Mouse (Mus musculus) forebrain, embryonic 16.5 days (tissue): ENCODE results near the gene Fam83c. TPM values are rescaled to one million over a fixed set of nuclear protein-coding genes. Genes with fewer than 3 reads are reported as not detected.

ENCODE experiments used
- ATAC-seq: fragments of 200-750 bp; cut with Nextera tagmentation; 2 replicates; pipeline ENCODE4 v1.8.0; 2017; ENCODE audit warnings: mild to moderate bottlenecking, moderate library complexity
- H3K27ac ChIP-seq: fragments of 300-500 bp; sonication (generic); 2 replicates; pipeline ENCODE4 v1.5.1; 2014; ENCODE audit warnings: low read length, control low read depth
- H3K27me3 ChIP-seq: fragments of 300-500 bp; sonication (generic); replicated peaks from 2 replicates; pipeline ENCODE4 v1.6.1; 2014; ENCODE audit warnings: low read length; ENCODE audit not compliant: control insufficient read depth, insufficient read depth
- H3K36me3 ChIP-seq: fragments of 300-500 bp; sonication (generic); 2 replicates; pipeline ENCODE4 v1.6.1; 2014; ENCODE audit not compliant: control insufficient read depth, insufficient read depth
- H3K4me1 ChIP-seq: fragments of 300-500 bp; sonication (generic); replicated peaks from 2 replicates; pipeline ENCODE4 v1.6.1; 2014; ENCODE audit warnings: low read length; ENCODE audit not compliant: control insufficient read depth, insufficient read depth
- H3K4me2 ChIP-seq: fragments of 300-500 bp; sonication (generic); 2 replicates; pipeline ENCODE4 v1.6.1; 2014; ENCODE audit warnings: mild to moderate bottlenecking, low read length, control low read depth
- H3K4me3 ChIP-seq: fragments of 300-500 bp; sonication (generic); replicated peaks from 2 replicates; pipeline ENCODE4 v1.5.1; 2014; ENCODE audit warnings: mild to moderate bottlenecking, low read length, control low read depth
- H3K9ac ChIP-seq: fragments of 300-500 bp; sonication (generic); replicated peaks from 2 replicates; pipeline ENCODE4 v1.6.1; 2014; ENCODE audit warnings: low read depth, low read length, control low read depth
- H3K9me3 ChIP-seq: fragments of 300-500 bp; sonication (generic); 2 replicates; pipeline ENCODE4 v1.6.1; 2016; ENCODE audit warnings: low read length; ENCODE audit not compliant: control insufficient read depth
- WGBS: fragments of 180-500 bp; shearing (Covaris S2); extraction: QIAGEN DNeasy Blood & Tissue Kit; methylation state at CpG from one replicate; pipeline ENCODE4 v1.1.7; 2014; 5-methylcytosine and 5-hydroxymethylcytosine counted together
- polyA plus RNA-seq: library from polyadenylated mRNA; unstranded; fragments of >200 nt; fragmentation: Nextera tagmentation; extraction: Ambion mirVana; gene quantifications from 2 replicates; pipeline ENCODE4 v1.2.1, GENCODE M21; 2015

Gene Fam83c
- polyA plus RNA-seq, 1 experiment from 2014 or later, result 0.70 TPM

DNA sequence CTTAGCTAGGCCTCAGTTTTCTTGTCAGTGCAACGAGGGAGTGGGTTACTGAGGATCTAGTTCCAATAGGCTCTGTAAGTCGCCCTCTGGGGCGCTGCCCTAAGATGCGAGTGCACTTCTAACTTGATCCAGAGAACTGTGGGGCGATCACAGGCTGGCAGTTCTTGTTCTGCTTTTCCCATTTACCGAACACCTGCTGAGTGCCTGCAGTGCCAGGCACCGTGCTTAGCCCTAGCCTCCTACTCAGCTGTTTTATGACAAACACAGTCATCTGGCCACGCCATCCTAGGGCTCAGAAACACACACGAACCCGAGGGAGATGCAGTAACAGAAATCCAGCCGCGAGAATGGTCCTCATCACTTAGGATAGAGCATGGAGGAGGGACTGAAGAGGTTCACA is 41.8 kb downstream of the Fam83c start:
- Histone ChIP-seq H3K36me3 (0 out of 2 replicates have a peak, but pooled peaks cover 3% of the 10 kb centered on the region), H3K27ac (no peak overlapping the region), H3K27me3 (no peaks in the 10 kb centered on the region), H3K4me3 (no peak overlapping the region), H3K4me2 (no peak overlapping the region), H3K9ac (no peak overlapping the region), H3K9me3 (no peaks in the 10 kb centered on the region), H3K4me1 (peaks cover 6% of the 10 kb centered on the region; the same call in 1 of the 2 replicates)
- no peak for ATAC-seq
- WGBS, result 25% methylated on average over 12 of the region's 12 CpGs

DNA sequence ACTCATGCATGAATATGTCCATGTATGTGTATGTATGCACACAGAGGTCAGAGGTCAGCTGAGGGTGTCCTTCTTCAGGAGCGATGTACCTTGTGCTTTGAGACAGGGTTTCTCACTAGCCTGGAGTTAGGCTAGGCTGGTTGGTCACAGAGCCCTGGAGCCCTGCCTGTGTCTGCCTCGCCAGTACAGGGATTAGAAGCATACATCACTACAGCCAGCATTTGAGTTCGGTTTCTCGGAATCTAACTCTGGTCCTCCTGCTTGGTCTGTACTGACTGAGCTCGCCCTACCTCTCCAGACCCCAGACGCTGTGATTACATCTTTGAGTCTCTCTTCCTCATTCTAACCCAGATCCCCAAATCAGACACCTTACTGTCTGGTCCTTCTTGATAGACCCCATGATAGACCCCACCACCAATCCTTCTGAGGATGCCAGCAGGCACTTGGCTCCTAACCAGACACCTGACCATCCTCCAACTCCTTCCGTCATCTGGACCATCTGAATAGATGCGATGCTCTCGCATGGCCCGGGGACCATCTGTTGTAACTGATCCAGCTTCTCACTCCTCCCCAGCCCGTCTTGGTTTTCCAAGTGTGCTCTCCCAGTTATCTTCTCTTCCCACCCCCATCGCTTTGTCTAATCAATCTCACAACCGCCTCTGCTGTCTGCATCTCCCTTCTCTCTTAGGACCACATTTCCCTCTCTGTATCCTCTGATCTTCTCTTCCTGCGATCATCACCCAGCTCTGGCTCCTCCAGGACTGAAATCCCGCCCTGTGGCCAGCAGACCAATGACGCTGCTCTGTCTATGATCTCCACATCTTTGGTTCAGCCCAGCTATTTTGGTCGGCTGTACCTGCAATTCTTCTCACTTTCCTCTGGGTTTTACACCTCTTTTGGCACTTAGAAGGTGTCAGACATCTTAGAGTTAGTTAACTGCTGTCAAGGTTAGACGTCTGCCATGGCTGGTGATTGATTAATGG is 46.4 kb downstream of the Fam83c start:
- no peaks in the 10 kb centered on the region for H3K27me3 ChIP-seq
- H3K4me3 ChIP-seq, result no peak overlapping the region
- H3K9ac ChIP-seq, result no peak overlapping the region
- no peaks in the 10 kb centered on the region for H3K36me3 ChIP-seq
- WGBS, result 66% methylated on average over 18 of the region's 18 CpGs
- H3K27ac ChIP-seq, result 0 out of 2 replicates have a peak overlapping the region, but pooled peaks have one; percentile 1
- H3K9me3 ChIP-seq, result no peaks in the 10 kb centered on the region
- H3K4me1 ChIP-seq, result peaks cover 6% of the 10 kb centered on the region; the same call in 1 of the 2 replicates
- no peak overlapping the region for H3K4me2 ChIP-seq
- ATAC-seq, result no peak

DNA sequence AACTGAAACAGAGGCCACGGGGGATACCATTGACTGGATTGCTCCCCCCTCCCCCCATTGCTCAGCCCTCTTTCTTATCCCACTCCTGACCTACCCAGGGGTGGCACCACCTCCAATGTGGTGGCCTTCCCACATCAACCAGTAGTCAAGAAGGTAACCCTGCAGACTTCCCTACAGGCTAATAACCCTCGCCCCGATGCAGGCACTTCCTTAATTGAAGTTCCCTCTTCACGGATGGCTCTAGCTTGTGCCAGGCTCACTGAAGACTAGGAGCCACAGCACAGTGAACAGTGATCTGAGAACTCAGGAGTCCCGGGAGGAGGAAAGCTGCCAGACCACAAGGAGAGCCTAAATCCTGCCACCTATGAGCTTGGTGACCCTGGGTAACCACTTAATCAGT is 47.7 kb downstream of the Fam83c start:
- Histone ChIP-seq H3K27me3 (no peaks in the 10 kb centered on the region), H3K36me3 (no peaks in the 10 kb centered on the region), H3K27ac (no peak overlapping the region), H3K9ac (no peak overlapping the region), H3K4me2 (no peak overlapping the region), H3K9me3 (no peaks in the 10 kb centered on the region), H3K4me1 (peaks cover 6% of the 10 kb centered on the region; the same call in 1 of the 2 replicates), H3K4me3 (no peak overlapping the region)
- 79% methylated on average over 5 of the region's 5 CpGs for WGBS
- ATAC-seq, result no peak

DNA sequence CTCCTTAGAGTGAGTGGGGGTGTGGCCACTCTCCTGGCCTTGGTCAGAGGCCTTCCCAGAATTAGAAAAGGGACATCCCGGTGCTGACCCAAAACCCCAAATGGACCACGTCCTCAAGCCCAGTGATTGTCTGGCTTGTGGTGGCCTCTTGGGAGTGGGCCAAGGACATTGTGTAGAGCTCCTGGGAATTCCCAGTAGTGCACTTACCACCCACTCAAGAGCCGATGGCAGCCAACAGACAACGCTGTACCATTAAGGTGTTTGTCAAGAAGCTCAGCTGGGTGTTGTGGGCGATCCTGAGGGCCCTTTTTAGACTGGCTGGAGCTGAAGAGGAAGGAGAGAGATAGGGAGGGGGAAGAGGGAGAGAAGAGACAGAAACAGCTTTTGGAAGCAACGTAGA is 50.1 kb downstream of the Fam83c start:
- Histone ChIP-seq H3K4me3 (no peak overlapping the region), H3K9me3 (no peaks in the 10 kb centered on the region), H3K4me2 (no peak overlapping the region), H3K4me1 (peaks cover 7% of the 10 kb centered on the region; the same call in 1 of the 2 replicates), H3K27ac (no peak overlapping the region), H3K27me3 (no peaks in the 10 kb centered on the region), H3K9ac (no peak overlapping the region), H3K36me3 (no peaks in the 10 kb centered on the region)
- ATAC-seq, result no peak
- 77% methylated on average over 6 of the region's 6 CpGs for WGBS

DNA sequence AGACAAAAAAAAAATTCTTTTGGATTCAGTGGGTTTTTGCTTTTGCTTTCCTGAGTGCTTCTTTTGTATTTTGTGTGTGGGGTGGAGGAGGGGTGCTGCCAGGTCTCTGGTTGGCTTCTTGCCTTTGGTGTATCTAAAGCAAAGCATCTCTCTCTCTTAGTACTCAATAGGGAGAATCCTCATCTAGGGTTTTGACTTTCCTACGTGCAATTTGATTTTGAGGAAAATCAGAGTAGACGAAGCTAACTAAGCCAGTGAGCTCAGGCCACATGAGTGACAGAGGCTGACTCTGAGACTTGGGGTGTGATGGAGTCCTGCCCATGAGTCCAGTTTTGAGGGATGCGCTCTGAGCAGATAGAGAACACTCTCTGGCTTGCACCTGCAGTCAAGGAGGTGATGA is 55.1 kb downstream of the Fam83c start:
- Histone ChIP-seq H3K27me3 (0 out of 2 replicates have a peak, but pooled peaks cover 6% of the 10 kb centered on the region), H3K4me3 (no peak overlapping the region)

DNA sequence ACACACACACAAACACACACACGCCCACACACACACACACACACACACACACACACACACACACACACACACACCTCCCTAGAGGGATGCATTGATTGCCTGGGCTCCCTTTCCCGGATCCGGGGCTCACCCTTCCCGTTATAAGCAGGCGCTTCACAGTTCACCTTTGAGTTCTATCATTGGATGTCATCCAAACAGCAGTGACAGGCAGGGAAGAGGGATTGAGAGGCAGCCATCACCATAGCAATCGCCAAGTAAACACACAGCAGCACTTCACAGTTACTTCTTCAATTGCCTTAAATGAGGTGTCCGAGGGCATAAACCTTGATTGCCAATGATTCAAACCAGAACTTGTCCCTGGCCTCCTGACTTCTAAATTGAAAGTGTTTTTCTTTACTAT is 55.6 kb downstream of the Fam83c start:
- no peak overlapping the region for H3K4me3 ChIP-seq
- no peaks in the 10 kb centered on the region for H3K36me3 ChIP-seq
- H3K4me1 ChIP-seq, result peaks cover 35% of the 10 kb centered on the region
- no peak overlapping the region for H3K4me2 ChIP-seq
- H3K9ac ChIP-seq, result no peak overlapping the region
- 38% methylated on average over 7 of the region's 7 CpGs for WGBS
- H3K9me3 ChIP-seq, result no peaks in the 10 kb centered on the region
- ATAC-seq, result no peak
- H3K27me3 ChIP-seq, result 0 out of 2 replicates have a peak, but pooled peaks cover 6% of the 10 kb centered on the region
- H3K27ac ChIP-seq, result no peak overlapping the region

More for the DNA sequence above, 55.1 kb downstream of the Fam83c start:
- Histone ChIP-seq H3K4me1 (peaks cover 34% of the 10 kb centered on the region), H3K36me3 (no peaks in the 10 kb centered on the region), H3K9me3 (no peaks in the 10 kb centered on the region), H3K9ac (no peak overlapping the region), H3K4me2 (no peak overlapping the region), H3K27ac (no peak overlapping the region)
- 73% methylated on average over 3 of the region's 3 CpGs for WGBS
- no peak for ATAC-seq

DNA sequence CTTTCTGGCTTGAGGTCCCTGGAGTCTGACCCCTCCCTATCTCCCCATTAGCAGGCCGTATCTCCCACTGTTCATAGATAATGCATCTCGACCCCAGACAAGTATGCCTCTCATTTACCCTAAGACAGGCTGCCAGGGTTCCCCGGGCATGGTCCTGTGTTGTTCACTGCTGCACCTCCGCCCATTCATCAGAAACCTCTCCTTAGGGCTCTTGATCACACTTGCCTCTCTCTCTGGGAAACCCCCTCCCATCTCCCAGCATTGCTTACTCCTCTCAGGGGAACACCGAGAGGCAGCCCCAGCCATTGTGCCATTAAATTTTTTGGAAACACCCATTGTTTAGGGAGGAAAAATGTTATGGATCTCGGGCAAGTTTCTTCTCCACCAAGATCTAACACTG is 56.6 kb downstream of the Fam83c start:
- no peaks in the 10 kb centered on the region for H3K9me3 ChIP-seq
- WGBS, result 59% methylated on average over 6 of the region's 6 CpGs
- ATAC-seq, result no peak
- no peaks in the 10 kb centered on the region for H3K36me3 ChIP-seq
- peaks cover 12% of the 10 kb centered on the region for H3K27me3 ChIP-seq
- H3K4me3 ChIP-seq, result no peak overlapping the region
- H3K4me1 ChIP-seq, result peaks cover 35% of the 10 kb centered on the region
- no peak overlapping the region for H3K9ac ChIP-seq
- no peak overlapping the region for H3K27ac ChIP-seq
- H3K4me2 ChIP-seq, result no peak overlapping the region

DNA sequence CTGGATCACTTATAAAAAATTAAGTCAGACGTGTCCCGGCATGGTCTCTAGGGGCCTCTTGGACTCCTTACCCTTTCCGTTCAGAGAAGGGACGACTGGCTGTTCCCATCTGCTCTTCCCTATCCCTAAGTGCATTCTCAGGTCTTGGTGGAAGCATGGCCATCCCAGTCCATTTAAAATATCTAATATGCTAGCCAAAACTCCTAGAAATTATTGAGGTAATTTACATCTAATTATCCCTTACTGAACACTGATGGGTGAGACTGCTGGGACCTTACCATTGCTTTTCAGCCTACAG is 57.0 kb downstream of the Fam83c start:
- Histone ChIP-seq H3K9ac (no peak overlapping the region), H3K4me3 (no peak overlapping the region), H3K4me1 (peaks cover 35% of the 10 kb centered on the region), H3K4me2 (no peak overlapping the region), H3K27ac (no peak overlapping the region), H3K27me3 (peaks cover 12% of the 10 kb centered on the region), H3K36me3 (no peaks in the 10 kb centered on the region), H3K9me3 (no peaks in the 10 kb centered on the region)
- 81% methylated on average over 4 of the region's 4 CpGs for WGBS
- no peak for ATAC-seq
